Mouse (Mus musculus): Measurements from ENCODE around the gene Olfr821.
"Not testable (repeated sequence)": the region's sequence is repeated elsewhere in the genome, so short reads cannot be mapped to it uniquely, and the experiment has no call there.

The Olfr821 gene

GRCm38 (mm10) chr10:130030048-130030447, at the start of gene Olfr821:
Olfr821 (plus strand) TSS chr10:130030348.
- DNase-seq, result no peak

GRCm38 (mm10) chr10:129981867-129982266, 48.3 kb upstream of the Olfr821 start:
- not testable (repeated sequence) for DNase-seq

DNA sequence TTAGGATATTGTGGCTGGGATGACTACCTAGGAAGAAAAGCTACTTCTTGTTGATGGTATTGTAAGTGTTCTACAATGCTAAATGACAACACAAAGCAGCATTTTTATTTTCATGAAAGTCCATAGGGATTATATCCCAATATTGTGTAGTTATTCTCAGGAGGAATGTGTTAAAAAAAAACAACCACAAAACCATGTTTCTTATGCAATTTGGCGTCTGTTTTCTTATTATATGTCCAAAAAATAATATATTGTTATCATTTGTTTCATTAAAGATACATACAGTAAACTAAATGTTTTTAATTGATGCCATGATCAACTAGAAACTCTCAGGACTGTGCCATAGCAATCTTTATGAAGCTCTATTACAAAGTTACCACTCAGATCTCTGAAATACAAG, 45.2 kb upstream of the Olfr821 start, which contains the start of gene Gm10310:
Gene Gm10310, minus strand, starts transcription at position 101 of the 400 bp plus-strand sequence.
- DNase-seq, result not testable (repeated sequence)

DNA sequence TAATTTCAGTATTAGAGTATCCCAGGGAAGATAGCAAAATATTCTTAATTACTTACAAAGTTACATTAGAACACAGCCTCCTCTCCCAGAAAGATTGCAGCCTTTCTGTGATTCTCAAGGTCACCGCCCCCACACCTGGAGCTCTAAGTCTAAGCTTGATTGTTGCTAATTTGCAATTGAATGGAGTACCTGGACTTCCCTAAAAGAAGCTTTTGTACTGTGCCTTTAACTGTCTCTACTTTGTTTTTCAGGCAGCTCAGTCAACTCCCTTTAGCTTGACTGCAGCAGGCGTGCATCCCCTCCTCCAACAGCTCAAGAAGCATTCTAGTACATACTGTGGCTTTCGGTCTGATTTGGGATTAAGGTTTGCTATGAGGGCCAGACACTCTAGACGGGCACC, 26.0 kb upstream of the Olfr821 start:
- not testable (repeated sequence) for DNase-seq

DNA sequence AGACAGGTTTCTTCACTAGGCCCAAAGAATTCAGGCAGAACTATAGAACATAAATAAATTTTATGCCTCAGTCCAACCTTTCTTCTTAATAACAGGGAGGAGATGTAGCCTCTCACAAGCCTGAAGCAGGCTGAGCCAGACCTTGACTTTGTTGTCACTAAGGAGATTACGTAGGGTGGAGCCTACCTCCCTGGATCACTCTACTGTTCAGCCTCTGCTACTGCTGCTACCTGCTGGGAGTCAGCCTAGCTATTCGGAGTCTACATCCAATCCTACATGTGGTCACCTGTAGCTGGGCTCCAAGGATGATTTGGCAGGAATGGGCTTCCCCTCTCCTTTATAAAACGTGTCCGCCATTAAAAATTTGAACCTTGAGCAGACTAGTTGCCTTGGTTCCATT, 24.8 kb upstream of the Olfr821 start:
- not testable (repeated sequence) for DNase-seq

- no peak for DNase-seq
Observed at GRCm38 (mm10) chr10:130012321-130012720, 17.8 kb upstream of the Olfr821 start, which contains the start of gene Olfr820. Olfr820 (plus strand) TSS chr10:130012621.

DNA sequence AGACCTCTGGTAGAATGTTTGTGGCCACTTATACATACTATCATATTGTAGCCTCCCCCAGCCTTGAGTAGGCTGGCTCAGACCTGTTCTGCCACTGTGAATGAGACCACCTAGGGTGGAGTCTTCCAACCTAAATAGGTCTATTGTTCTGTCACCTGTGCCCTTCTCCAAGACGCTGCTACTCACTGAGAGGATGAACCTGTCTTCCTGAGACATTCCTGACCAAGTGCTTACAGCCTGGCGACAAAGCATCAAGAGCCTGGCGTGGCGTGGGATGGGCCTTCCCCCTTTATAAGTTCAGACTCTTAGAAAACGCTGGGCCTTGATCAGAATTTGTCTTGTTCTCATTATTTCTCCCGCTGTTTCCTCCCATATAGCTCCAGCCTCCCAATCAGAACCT, 6.9 kb downstream of the Olfr821 start:
- DNase-seq, result no peak

DNA sequence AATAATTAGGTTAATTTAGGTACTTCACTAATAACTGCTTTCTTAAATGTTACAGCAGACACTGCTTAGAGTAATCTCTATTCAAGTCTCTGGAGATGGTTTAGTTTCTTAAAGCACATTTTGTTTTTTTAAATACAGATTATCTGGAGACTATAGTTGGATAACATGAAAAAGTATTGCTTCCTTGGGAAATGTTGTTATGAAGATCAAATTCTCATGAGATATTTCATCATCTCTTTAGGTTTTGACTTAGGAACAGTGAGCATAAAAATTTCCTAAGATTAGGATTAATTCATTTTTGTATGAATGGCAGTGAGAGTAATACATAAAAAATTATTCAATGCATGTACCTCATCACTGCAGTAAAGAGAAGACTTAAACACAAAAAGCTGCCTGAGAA, 40.8 kb downstream of the Olfr821 start, which contains the start of gene Olfr822:
Gene Olfr822, plus strand, starts transcription at position 301 of the 400 bp plus-strand sequence.
- DNase-seq, result no peak
